In the genomic region with DNA sequence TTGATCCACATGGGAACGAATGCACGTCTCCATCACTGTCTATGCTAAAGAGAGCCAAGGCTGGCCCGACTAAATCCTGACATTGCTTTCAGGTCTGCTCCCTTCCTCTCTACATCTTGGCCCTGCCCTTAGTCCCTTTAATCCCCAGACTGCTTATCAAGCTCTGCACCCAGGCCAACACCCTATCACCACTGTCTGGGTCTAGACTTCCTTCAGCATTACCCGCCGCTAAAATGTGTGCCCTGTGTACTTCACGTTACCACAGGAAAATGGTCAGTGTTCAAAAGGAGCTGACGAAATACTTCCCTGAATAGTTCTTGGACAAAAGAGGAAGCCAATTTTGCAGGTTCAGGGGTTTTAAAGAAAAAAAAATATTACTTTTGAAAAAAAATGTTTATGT, we compare ENCODE assay signal across 20 mouse cellular contexts.
DNase-seq lines count a peak whose midpoint lies in the region; ATAC-seq and TF ChIP-seq lines count a peak whose summit lies in the region.
"Had no signal": no experiment of that assay in that cellular context is flagged by ENCODE, and none has a peak within 500 bp of the region (broad histone marks: within the 10 kb centered on the region; RNA-seq: fewer than 3 reads in every experiment).

No protein-coding gene starts in this region.

- DNase-seq in kidney, adult 2 months, result peak; percentile 19
- no peak for DNase-seq in kidney, postnatal 10 days
- DNase-seq in midbrain, embryonic 11.5 days (ENCODE audit: low spot score, missing footprints), result peak; percentile 49
- DNase-seq in telencephalon, adult 2 months (ENCODE audit: low read depth, low spot score), result peak; percentile 6
- DNase-seq in right cerebral cortex, adult 2 months (ENCODE audit: low spot score in 2 of 2), result no peak
- DNase-seq: adrenal gland, postnatal 25 days; cerebellum, adult 9-10 months; gastrocnemius, postnatal 14 days; kidney, adult 8-10 months; kidney, postnatal 25 days; lung, adult 18-20 months; midbrain, embryonic 14.5 days had no signal

- no peak overlapping the region for H3K9ac ChIP-seq in midbrain, embryonic 11.5 days (ENCODE audit: low read length)
- H3K9ac ChIP-seq in midbrain, embryonic 16.5 days (ENCODE audit: low read depth, low read length), result no peak overlapping the region
- H3K9ac ChIP-seq: embryonic facial prominence, embryonic 13.5 days; hindbrain, embryonic 12.5 days; limb, embryonic 12.5 days had no signal

- no peaks in the 10 kb centered on the region for H3K9me3 ChIP-seq in midbrain, embryonic 11.5 days (ENCODE audit: control insufficient read depth, low read length)
- no peaks in the 10 kb centered on the region for H3K9me3 ChIP-seq in midbrain, embryonic 16.5 days (replicated peaks; ENCODE audit: control insufficient read depth, low read length, poor library complexity, severe bottlenecking)
- H3K9me3 ChIP-seq: embryonic facial prominence, embryonic 13.5 days; forebrain, embryonic 10.5 days; limb, embryonic 12.5 days had no signal

- no peak for ATAC-seq in midbrain, embryonic 11.5 days (ENCODE audit: low FRiP score)
- ATAC-seq in midbrain, embryonic 16.5 days, result no peak
- ATAC-seq in frontal cortex, adult (ENCODE audit: low TSS enrichment), result no peak

- no peak for TF ChIP-seq CTCF in kidney, adult 2 months (conservative IDR thresholded peaks at IDR 0.05; ENCODE audit: insufficient read depth, insufficient read length, low read depth, low read length)

- no peak for TF ChIP-seq POLR2A in kidney, adult 2 months (IDR thresholded peaks at IDR 0.05; ENCODE audit: low read depth, low read length)

- no peaks in the 10 kb centered on the region for H3K36me3 ChIP-seq in kidney, adult 2 months (ENCODE audit: control insufficient read depth, insufficient read depth, low read length)
- no peaks in the 10 kb centered on the region for H3K36me3 ChIP-seq in midbrain, embryonic 11.5 days (ENCODE audit: control insufficient read depth, insufficient read depth, low read length)
- H3K36me3 ChIP-seq in midbrain, embryonic 16.5 days (ENCODE audit: control insufficient read depth, insufficient read depth, low read length), result no peaks in the 10 kb centered on the region
- no peaks in the 10 kb centered on the region for H3K36me3 ChIP-seq in macrophage (ENCODE audit: inconsistent target)
- H3K36me3 ChIP-seq: embryonic facial prominence, embryonic 13.5 days; forebrain, embryonic 10.5 days; hindbrain, embryonic 12.5 days; limb, embryonic 12.5 days had no signal

- WGBS in kidney, adult 2 months, result 82% methylated on average over 7 of the region's 7 CpGs
- WGBS in midbrain, embryonic 11.5 days, result 88% methylated on average over 7 of the region's 7 CpGs
- WGBS in midbrain, embryonic 16.5 days, result 91% methylated on average over 7 of the region's 7 CpGs
- WGBS in macrophage (ENCODE audit: missing documents), result 12% methylated on average over 7 of the region's 7 CpGs

- peaks cover 4% of the 10 kb centered on the region; the same call in 1 of the 2 replicates for H3K4me1 ChIP-seq in kidney, adult 2 months (ENCODE audit: control insufficient read depth, insufficient read depth, low read length)
- no peaks in the 10 kb centered on the region for H3K4me1 ChIP-seq in midbrain, embryonic 11.5 days (ENCODE audit: control insufficient read depth, insufficient read depth, low read length)
- H3K4me1 ChIP-seq in midbrain, embryonic 16.5 days (ENCODE audit: control insufficient read depth, insufficient read depth, low read length), result no peaks in the 10 kb centered on the region
- H3K4me1 ChIP-seq: hindbrain, embryonic 12.5 days had no signal

- no peak overlapping the region for H3K27ac ChIP-seq in kidney, adult 2 months (ENCODE audit: insufficient read depth, low read depth, low read length)
- H3K27ac ChIP-seq in midbrain, embryonic 11.5 days (ENCODE audit: low read depth, low read length), result no peak overlapping the region
- H3K27ac ChIP-seq in midbrain, embryonic 16.5 days (ENCODE audit: low read length), result no peak overlapping the region
- peak overlapping the region; percentile 95 for H3K27ac ChIP-seq in macrophage
- H3K27ac ChIP-seq: embryonic facial prominence, embryonic 13.5 days; forebrain, embryonic 10.5 days; hindbrain, embryonic 12.5 days; limb, embryonic 12.5 days had no signal

- no peaks in the 10 kb centered on the region for H3K27me3 ChIP-seq in kidney, adult 2 months (replicated peaks; ENCODE audit: control insufficient read depth, insufficient read depth, low read length)
- H3K27me3 ChIP-seq in midbrain, embryonic 11.5 days (ENCODE audit: control insufficient read depth, insufficient read depth, low read length), result no peaks in the 10 kb centered on the region
- no peaks in the 10 kb centered on the region for H3K27me3 ChIP-seq in midbrain, embryonic 16.5 days (ENCODE audit: control insufficient read depth, insufficient read depth, low read depth, low read length)
- H3K27me3 ChIP-seq: CH12.LX; embryonic facial prominence, embryonic 13.5 days; hindbrain, embryonic 12.5 days; limb, embryonic 12.5 days had no signal

- H3K4me2 ChIP-seq in midbrain, embryonic 11.5 days, result no peak overlapping the region
- no peak overlapping the region for H3K4me2 ChIP-seq in midbrain, embryonic 16.5 days (ENCODE audit: low read length)
- H3K4me2 ChIP-seq: embryonic facial prominence, embryonic 13.5 days; hindbrain, embryonic 12.5 days; limb, embryonic 12.5 days had no signal

- no peak overlapping the region for H3K4me3 ChIP-seq in kidney, adult 2 months (ENCODE audit: insufficient read depth, low read depth, low read length)
- H3K4me3 ChIP-seq in midbrain, embryonic 11.5 days (ENCODE audit: low read depth, low read length), result no peak overlapping the region
- H3K4me3 ChIP-seq in midbrain, embryonic 16.5 days (ENCODE audit: low read depth, low read length), result no peak overlapping the region
- no peak overlapping the region for H3K4me3 ChIP-seq in macrophage (ENCODE audit: inconsistent target)
- H3K4me3 ChIP-seq: embryonic facial prominence, embryonic 13.5 days; forebrain, embryonic 10.5 days; hindbrain, embryonic 12.5 days; limb, embryonic 12.5 days had no signal

- H3K79me2 ChIP-seq in macrophage (ENCODE audit: inconsistent target), result no peaks in the 10 kb centered on the region

Comparison
In these comparisons a context has a peak if more than half of its experiments do, and no peak if none do; other contexts are left out.
1. DNase-seq: peak in kidney, adult 2 months (single experiment), midbrain, embryonic 11.5 days (single experiment) and telencephalon, adult 2 months (single experiment); none in kidney, postnatal 10 days (single experiment) and right cerebral cortex, adult 2 months (0 of 2).